Mouse (Mus musculus) adrenal gland, postnatal 10 days (tissue): ENCODE data around the gene Prmt7. TPM values are rescaled to one million over a fixed set of nuclear protein-coding genes. Genes with fewer than 3 reads are reported as not detected.

Source experiments
- DNase-seq: peaks from one replicate; pipeline ENCODE4 v3.0.0; 2021; ENCODE audit warnings: mixed read lengths
- total RNA-seq, 2 experiments: library from RNA; stranded (reverse); gene quantifications; 2 replicates each; pipeline ENCODE4 v1.2.3; 2021

Gene Prmt7
- total RNA-seq, 2 experiments from 2014 or later, result 24.1 to 31.3 TPM

GRCm38 (mm10) chr8:106219620-106220019 lies 8.9 kb downstream of the Prmt7 start:
- DNase-seq, result no peak

DNA sequence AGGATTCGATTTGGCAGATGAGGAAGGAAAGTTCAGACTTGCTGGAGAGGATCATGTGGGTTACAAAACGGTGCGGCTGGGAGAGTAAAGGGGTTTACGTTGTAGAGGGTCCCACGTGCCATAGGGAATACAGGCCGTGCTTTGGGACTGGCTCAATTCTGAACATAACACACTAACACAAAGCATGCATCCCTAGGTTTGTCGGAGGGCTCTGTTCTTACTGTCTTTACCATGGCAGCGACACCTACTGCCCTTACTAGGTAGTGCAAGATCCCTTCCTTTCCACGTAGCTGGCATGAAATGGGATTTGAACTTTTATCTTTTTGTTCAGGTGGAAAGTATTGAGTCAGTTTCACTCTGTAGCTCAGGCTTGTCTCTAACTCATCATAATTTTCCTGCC lies 15.9 kb downstream of the Prmt7 start:
- peak; percentile 67 for DNase-seq

GRCm38 (mm10) chr8:106231536-106231935 lies 20.8 kb downstream of the Prmt7 start:
- DNase-seq, result no peak

GRCm38 (mm10) chr8:106232751-106233150 lies 22.0 kb downstream of the Prmt7 start:
- no peak for DNase-seq

DNA sequence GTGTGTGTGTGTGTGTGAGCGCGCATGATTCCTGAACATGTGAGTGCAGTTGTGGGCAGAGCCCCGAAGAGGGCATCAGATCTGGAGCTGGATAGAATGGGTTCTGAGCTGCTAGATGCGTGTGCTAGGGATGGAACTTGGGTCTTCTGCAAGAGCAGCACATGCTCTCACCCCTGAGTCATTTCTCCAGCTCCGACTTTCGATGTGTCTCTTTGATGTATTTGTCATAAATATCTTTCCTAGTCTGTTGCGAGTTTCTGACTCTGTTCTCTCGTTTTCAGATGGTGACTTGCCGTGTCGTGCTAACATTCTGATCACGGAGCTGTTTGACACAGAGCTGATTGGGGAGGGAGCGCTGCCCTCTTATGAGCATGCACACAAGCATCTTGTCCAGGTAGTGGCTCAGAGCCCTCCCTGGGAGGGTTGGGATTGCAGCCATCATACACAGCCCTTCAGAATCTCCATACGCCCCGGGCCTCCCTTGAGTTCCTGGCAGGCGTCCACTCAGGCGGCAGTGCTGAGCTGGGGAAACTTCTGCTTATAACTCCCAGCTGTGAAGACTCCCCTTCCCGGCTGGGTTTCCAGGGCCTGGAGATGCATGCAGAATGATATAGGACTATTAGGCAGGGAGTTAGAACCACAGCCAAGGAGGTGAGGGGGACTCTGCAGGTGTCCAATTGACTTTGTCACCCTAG lies 24.0 kb downstream of the Prmt7 start:
- DNase-seq, result no peak

- DNase-seq, result no peak
Observed at GRCm38 (mm10) chr8:106237106-106237505, 26.4 kb downstream of the Prmt7 start.

GRCm38 (mm10) chr8:106250186-106250585 lies 39.5 kb downstream of the Prmt7 start:
- DNase-seq, result no peak

GRCm38 (mm10) chr8:106258169-106258568 lies 47.4 kb downstream of the Prmt7 start:
- DNase-seq, result peak; percentile 31

GRCm38 (mm10) chr8:106259579-106260255 lies 49.0 kb downstream of the Prmt7 start:
- no peak for DNase-seq

GRCm38 (mm10) chr8:106260894-106261293 lies 50.2 kb downstream of the Prmt7 start:
- DNase-seq, result no peak

- DNase-seq, result no peak
Observed at GRCm38 (mm10) chr8:106262343-106262742, 51.6 kb downstream of the Prmt7 start.

DNA sequence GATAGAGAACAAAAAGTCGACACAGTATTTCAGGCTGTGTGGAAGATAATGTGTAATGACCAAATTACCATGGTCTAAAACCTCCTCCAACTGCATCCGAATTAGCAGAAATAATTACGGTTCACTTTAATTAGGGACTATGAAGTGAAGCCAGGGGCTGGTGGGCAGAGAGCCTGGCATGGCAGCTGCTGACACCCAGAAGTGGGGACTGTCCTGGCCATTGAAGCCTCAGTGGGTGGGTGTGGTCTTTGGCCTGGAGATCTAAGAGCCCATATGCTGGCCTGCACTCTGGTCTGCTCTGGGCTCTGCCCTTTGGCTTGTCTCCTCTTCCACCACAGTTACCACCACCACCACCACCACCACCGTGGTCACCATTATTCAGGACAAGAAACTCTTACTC lies 53.2 kb downstream of the Prmt7 start:
- DNase-seq, result no peak

- DNase-seq, result no peak
Observed at GRCm38 (mm10) chr8:106265398-106265797, 54.7 kb downstream of the Prmt7 start.

GRCm38 (mm10) chr8:106268710-106269346 lies 58.1 kb downstream of the Prmt7 start:
- DNase-seq, result no peak

DNA sequence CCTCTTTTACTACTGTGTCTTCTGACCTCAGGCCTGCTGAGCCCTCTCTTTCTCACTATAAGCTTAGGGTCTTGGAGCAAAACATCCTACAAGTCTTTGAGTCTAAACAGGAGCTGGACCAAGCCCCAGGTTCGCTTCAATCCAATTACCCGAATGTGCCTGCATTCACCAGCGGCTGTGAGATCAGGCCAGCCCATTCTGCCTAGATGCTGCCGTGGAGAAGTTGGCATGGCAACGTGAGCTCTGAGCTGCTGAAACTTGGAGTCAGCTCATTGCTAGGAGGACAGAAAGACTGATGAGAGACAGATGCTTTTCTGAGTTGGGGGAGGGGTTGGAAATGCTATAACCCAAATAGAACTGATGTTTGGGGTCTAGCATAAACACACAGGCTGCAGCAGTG lies 60.1 kb downstream of the Prmt7 start:
- no peak for DNase-seq

GRCm38 (mm10) chr8:106271378-106271777 lies 60.6 kb downstream of the Prmt7 start:
- no peak for DNase-seq

- no peak for DNase-seq
Observed at GRCm38 (mm10) chr8:106273468-106273867, 62.7 kb downstream of the Prmt7 start.

DNA sequence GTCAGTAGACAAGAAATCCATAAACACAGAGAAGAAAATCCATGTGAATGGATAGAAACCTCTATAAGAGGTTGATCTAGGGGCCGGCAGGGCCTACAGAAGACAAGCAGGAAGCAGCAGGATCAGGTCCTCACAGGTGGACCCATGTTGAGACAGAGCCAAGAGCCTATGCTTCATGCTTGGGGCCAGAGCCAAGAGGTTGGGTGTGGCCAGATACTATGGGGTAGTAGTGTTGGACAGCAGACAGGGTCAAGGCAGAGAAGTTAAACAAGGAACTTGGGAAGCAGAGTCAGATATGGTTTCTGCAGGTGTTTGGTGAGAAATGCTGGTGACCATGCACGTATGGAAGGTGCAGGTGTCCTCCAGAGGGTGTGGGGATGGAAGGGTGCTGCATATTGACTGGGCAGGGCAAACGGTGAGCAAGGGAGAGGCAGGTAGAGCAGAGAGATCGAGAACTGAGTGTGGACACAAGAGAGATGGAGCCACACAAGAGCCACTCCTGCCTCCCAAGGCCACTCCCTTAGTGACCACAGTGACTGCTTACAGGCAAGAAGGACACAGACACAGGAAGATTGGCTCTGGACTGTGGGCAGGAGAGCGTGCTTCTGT lies 66.1 kb downstream of the Prmt7 start:
- no peak for DNase-seq

DNA sequence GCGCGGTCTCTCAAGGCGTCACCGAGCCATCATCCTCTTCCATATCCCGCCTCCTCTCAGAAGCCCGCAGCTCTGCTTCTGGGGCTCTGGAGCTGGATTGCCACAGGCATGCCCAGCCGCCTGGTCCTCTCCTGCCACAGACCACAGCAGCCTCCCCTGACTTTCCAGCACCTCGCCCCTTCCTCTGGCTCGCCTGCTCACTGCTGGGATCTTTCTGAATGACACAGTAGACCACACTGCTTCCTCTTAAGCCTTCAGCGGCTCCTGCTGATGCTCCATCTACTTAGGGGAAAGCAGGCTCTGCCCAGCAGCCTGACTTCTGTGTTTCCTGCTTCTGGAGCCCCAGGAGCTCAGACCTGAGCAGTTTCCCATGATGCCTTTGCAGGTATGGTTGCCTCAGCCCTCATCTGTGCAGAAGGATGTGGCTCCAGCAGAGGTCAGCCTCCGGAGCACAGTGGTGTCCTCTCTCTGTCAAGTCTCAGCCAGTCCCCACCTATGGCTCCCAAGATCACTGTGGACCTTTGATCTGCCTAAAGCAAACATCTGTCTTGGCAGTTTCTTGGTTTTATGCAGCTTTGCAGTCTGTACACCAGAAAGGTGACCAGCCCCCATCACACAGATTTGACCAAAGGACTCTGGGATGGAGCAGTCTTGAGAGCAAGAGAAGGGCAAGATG lies 67.8 kb downstream of the Prmt7 start:
- DNase-seq, result no peak

DNA sequence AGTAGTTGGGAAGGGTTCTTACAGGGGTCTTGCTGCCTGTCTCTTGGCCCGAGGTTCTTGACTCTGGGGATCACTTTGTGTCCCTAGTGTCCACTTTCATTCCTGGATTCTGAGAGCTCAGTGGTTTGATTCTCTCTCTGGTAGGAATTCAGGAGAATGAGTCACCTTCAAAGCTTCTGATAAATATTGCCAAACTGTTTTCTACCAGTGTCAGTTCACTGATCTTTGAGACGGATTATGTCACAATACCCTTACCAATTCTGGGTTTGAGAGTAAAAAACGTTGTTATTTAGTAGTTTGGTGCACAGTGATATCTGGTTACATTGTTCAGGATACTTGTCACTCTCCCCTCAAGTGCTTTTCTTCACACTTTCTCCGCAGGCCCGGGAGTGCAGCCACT lies 69.4 kb downstream of the Prmt7 start:
- DNase-seq, result no peak

DNA sequence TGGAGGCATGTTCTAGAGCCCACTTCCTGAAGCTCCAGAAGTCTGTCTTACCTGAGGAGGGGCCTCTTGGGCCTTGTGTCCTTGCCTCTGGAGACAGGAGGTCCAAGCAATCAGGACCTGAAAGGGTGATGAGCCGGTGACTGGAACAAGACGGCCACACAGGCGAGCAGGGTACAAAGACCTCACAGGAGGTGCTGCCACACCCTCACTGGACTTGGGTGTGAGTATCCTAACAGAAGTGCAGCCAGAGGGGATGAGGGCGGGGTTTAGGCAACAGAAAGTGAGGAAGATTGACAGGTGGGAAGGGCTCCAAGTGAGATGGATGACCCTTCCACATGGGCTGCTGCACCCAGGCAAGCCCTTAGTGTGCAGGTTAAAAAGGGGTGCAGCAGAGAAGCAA lies 70.1 kb downstream of the Prmt7 start:
- no peak for DNase-seq

- DNase-seq, result no peak
Observed at GRCm38 (mm10) chr8:106287445-106287844, 76.7 kb downstream of the Prmt7 start.

DNA sequence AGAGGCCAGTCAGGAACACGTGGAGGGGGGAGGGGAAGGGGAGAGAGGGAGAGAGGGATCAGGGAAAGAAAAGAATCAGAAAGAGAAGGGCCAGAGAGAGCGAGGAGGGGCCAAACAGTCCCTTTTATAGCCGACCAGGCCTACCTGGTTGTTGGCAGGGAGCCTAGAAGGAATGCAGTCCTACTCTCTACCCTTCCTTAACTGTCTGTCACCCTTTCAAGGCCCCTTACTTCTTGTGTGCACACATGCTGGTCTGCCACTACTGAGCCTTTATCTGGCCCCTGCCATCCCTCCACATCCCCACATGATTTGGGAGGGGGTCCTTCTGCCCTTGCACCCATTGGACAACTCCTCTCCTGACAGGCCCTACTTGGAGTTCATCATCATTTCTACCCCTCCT lies 78.0 kb downstream of the Prmt7 start:
- DNase-seq, result no peak
